Mouse (Mus musculus) embryonic stem cell, embryonic (primary cell): ENCODE results near the gene Fsip1.
"Not testable (repeated sequence)": the region's sequence is repeated elsewhere in the genome, so short reads cannot be mapped to it uniquely, and the experiment has no call there.

ENCODE experiments used
- CTCF ChIA-PET, 4 experiments: fragments of 300-600 bp in 2 of 4; fragments of 350-600 bp in 2 of 4; sonication (Branson Sonifier 250); formaldehyde crosslinking; loops; one replicate each; lab custom pipeline; 2022; ENCODE audit warnings: inconsistent platforms in 2 of 4; lab: Charles Lee
- POLR2A ChIA-PET, 4 experiments: fragments of 300-600 bp in 2 of 4; fragments of 350-600 bp in 2 of 4; sonication (Branson Sonifier 250); formaldehyde crosslinking; loops; one replicate each; lab custom pipeline; 2022; ENCODE audit warnings: antibody characterized with exemption in 4 of 4, inconsistent platforms in 1 of 4; lab: Charles Lee

The Fsip1 gene

GRCm38 (mm10) chr2:118159126-118159525, 97.6 kb downstream of the Fsip1 start:
- ChIA-PET CTCF (no interaction called here), POLR2A (no interaction called here)

GRCm38 (mm10) chr2:118158095-118158494, 98.7 kb downstream of the Fsip1 start:
- CTCF ChIA-PET = no interaction called here

DNA sequence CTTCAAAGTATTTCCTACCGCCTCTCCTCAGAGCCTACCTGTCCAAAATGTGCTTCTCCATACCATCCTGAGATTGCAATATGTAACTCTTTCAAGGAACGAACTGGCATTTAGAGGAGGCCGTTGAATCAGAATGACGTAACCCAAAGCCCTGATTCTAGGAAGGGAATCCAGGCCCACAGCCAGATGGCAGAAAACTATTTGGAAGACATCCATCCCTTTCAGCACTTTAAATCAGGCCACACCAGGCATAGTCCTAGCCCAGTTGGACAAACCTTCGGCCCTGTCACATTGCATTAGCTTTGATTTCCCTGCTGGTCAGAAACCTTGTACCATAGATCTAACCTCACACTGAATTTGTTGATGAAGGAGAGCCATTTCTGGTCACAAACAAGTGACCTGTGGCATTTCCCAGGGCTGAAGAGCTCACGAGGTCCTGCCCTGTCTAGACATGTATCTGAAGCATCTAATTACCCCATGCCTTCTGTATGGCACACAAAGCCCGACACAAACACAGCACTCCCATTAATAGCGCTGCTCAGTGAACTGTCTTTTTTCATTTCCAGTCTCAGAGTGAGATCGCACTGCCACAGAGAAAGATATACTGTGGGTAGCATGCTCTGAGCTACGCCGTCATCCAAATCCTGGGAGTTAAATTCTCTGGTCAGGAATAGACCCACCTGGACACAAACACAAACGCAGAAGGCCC, 106.8 kb downstream of the Fsip1 start:
- POLR2A ChIA-PET = no interaction called here

More at GRCm38 (mm10) chr2:118158095-118158494, 98.7 kb downstream of the Fsip1 start:
- POLR2A ChIA-PET = no interaction called here

DNA sequence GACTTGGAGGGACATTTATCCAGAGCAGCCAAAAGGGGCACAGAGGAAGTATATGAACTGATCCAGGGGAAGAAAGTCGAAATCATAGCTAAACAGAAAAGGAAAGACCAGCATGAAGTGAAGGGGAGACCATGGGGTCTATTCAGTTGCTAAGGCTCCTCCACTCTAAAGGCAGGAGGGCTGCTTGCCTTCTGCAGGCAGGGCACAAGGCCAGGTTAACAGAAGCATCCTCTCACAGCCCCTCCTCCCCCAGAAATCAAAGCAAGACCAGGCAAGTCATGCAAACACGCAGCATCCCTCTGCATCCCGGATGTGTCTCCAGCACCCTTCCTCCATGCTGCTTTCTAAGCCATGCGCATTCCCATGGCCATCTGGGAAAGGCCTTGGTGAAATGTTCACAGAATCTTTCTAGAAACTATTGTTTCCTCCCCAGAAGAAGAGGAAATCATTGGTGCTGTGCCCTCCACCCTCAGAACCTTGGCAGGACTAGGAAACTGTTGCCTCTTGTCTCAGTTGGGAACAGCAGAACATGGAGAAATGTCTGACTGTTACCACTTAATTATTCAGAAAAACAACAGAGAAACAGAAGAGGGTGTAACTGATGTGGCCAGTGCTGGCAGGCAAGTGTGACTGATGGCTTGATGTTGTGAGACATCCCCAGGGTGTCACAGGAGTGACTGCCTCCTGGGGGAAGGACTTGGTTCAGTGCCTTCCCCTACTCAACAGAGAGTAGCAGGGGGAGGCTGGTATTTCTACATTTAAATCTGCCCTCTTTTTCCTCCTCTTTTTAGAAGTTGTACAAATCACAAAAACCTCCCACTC, 108.2 kb downstream of the Fsip1 start:
- POLR2A ChIA-PET = no interaction called here

More for the DNA sequence above, 106.8 kb downstream of the Fsip1 start:
- CTCF ChIA-PET = interaction anchor here in 1 of 4 experiments (2.0 kb wide), 1 partner anchor 50 kb away, joined by 4 read pairs; no protein-coding TSS in a partner anchor

GRCm38 (mm10) chr2:118147749-118148148, 109.0 kb downstream of the Fsip1 start:
- CTCF ChIA-PET = not testable (repeated sequence)
- POLR2A ChIA-PET = interaction anchor here in 1 of 4 experiments (0.6 kb wide), 1 partner anchor 13 kb away, joined by 3 read pairs; no protein-coding TSS in a partner anchor

More for the DNA sequence above, 108.2 kb downstream of the Fsip1 start:
- CTCF ChIA-PET = no interaction called here

- CTCF ChIA-PET = no interaction called here
- POLR2A ChIA-PET = no interaction called here
These were observed 115.1 kb downstream of the Fsip1 start for GRCm38 (mm10) chr2:118141651-118142050.

- ChIA-PET CTCF (no interaction called here), POLR2A (interaction anchor here in 1 of 4 experiments (1.0 kb wide), 1 partner anchor 460 kb away, joined by 3 read pairs; no protein-coding TSS in a partner anchor)
These were observed 117.5 kb downstream of the Fsip1 start for GRCm38 (mm10) chr2:118139261-118139660.

DNA sequence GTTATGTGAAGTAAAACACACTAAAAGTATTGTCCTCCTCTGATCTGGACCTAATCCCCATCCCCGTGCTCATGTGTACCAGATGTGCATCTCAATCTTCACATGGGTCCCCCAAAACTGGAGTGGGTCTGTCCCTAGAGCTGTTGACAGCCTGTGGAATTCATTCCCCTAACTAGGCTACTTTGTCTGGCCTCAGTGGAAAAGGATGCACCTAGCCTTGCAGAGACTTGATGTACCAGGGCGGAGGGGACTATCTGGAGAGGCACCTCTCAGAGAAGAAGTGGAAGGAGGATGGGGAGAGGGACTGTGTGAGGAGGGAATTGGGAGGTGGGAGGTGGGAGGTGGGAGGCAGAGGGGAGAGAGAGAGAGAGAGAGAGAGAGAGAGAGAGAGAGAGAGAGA, 119.0 kb downstream of the Fsip1 start:
- CTCF ChIA-PET = no interaction called here
- POLR2A ChIA-PET = no interaction called here

DNA sequence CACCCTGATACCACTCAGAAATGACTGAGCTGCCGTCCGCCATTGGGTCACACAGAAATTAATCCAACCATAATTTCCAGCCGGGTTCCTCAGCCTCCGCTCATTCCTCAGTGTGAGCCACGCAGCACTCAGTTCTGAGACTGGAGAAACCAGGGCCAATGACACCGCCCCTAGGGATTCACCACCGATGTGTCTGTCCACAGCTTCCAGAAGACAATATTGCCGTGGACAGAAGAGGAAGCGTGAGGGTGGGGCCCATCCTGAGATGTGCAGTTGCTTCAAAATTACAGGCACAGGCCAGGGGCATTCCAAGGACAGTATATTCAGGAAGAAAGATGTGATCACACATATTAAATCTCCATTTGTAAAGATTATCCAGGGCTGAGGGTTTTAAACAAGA, 119.7 kb downstream of the Fsip1 start:
- POLR2A ChIA-PET = interaction anchor here in 1 of 4 experiments (0.7 kb wide), 1 partner anchor 15 kb away, joined by 3 read pairs; no protein-coding TSS in a partner anchor
- CTCF ChIA-PET = no interaction called here

DNA sequence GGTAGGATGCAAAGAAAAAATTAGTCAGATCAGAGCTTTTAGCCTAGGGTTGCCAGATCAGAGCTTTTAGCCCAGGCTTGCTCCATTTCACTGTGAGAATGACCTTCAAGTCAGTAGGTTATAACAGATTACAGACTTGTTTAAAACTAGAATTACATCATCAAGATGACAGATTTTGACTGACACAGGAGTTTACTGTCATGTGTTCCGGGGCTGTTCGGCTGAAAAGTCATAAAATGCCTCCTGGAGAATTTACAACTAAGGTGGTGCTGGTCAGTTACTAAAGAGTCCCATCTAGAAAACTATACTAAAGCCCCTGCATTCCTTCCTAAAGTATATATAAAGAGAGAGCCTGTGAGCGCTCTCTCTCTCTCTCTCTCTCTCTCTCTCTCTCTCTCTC, 128.5 kb downstream of the Fsip1 start:
- ChIA-PET CTCF (no interaction called here), POLR2A (interaction anchor here in 1 of 4 experiments (0.6 kb wide), 1 partner anchor 52 kb away, joined by 5 read pairs; no protein-coding TSS in a partner anchor)

DNA sequence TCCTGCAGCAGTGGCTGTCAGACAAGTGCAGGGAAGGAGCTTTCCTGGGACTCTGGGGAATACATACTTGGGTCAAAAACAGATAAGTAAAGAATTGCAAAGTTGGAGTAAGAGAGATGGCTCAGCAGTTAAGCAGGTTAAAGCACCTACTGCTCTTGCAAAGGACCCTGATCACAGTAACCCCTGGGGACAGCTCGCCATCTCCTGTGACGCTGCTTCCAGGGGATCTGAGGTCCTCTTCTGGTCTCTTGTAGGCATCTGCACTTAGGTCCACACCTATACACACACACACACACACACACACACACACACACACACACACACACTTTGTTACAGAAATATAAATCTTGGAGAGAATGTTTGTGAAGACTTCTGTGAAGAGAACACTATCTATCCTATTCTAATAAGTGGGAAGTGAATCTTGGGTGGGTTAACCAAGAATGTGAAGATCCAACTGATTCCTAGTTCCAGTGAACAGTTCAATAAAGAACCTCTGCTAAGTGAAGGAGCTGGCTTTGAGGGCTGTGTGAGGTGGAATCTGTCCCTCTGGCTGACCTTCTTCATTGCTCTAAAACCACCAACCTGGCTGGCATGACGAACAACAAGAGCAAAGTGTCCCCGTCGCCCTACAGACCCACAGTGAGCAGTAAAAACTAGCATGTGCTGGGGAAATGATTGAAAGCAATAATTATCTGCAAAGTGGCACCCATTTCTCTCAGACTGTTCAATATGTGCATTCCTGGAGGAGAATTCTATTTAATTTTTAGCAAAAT, 129.1 kb downstream of the Fsip1 start:
- CTCF ChIA-PET = no interaction called here
- POLR2A ChIA-PET = interaction anchor here in 1 of 4 experiments (0.6 kb wide), 1 partner anchor 1738 kb away, joined by 3 read pairs; no protein-coding TSS in a partner anchor

DNA sequence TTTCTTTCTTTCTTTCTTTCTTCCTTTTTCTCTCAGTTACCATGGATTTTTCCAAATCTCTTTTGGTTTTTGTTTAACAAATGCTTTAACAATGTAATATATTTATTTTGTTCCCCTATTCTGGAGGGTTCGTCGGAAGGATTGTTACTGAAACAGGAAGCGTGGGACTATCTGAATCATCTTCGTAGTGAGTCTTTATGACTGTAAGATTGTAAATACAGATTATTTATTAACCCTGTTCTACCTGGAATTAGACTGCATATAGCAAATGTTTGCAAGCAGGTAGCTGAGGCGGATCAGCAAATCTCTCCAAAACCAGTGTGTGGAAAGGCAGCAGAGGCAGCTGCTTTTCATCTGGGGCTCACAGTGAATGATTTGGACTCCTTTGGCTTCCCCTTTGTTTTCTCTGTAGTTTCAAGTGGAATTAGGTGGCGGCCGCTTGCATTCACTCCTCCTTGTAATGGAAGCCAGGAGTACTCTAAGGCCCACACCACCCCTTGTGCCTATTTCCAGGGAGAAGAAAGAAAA, 130.8 kb downstream of the Fsip1 start:
- ChIA-PET POLR2A (no interaction called here), CTCF (interaction anchor here in 1 of 4 experiments (0.6 kb wide), 1 partner anchor 835 kb away, joined by 7 read pairs; no protein-coding TSS in a partner anchor)

DNA sequence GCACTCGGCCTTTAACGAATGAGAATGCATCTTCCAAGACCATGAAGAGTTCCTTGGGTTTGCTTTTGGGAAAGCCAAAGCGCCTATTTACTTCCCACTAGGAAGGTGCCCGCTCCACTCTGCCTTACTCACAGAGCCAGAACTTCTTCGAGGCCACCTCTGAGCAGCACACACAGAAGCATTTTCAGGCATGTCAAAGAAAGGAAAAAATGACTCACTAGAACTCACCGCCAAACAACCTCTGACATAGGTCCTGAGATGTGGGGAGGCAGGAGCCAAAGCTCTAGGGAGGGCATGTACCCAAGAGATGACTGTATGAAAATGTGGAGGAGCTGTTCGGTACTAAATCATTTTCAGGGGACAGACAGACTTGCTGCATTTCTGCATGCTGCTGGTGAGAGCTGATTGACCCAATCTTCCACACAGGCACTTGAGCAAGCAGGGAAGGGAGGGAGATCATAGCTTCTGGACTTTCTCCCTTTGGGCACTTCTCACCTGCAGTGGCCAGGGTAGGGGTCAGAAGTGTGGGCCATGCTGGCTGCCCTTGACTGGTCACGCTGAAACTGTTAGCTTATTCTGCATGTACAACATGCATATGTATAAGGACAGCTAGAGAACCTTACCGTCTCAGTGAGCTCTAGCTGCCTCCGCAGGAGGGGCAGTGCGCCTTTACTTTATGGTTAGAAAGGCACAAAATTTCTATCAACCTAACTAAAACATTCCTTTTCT, 131.4 kb downstream of the Fsip1 start:
- CTCF ChIA-PET = interaction anchor here in 1 of 4 experiments (0.6 kb wide), 1 partner anchor 835 kb away, joined by 7 read pairs; no protein-coding TSS in a partner anchor
- POLR2A ChIA-PET = interaction anchor here in 1 of 4 experiments (0.6 kb wide), 1 partner anchor 531 kb away, joined by 3 read pairs; no protein-coding TSS in a partner anchor

GRCm38 (mm10) chr2:118124437-118124836, 132.3 kb downstream of the Fsip1 start:
- ChIA-PET POLR2A (no interaction called here), CTCF (no interaction called here)

DNA sequence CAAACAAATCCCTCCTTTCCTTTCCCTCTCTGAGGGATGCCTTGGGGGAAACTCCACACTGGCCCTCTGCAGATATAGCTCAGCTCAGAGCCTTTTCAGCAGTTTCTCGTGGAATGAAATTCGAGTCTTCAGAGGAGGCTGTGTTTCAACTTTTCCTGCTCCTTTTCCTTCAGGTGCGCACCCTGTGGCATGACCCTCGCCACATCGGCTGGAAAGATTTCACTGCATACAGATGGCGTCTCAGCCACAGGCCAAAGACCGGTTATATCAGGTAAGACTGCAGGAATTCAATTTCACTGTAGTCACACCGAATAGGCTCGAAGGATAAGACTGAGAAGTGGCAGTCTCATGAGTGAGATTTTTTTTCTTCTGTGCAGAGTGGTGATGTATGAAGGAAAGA, 133.0 kb downstream of the Fsip1 start:
- ChIA-PET CTCF (no interaction called here), POLR2A (no interaction called here)

DNA sequence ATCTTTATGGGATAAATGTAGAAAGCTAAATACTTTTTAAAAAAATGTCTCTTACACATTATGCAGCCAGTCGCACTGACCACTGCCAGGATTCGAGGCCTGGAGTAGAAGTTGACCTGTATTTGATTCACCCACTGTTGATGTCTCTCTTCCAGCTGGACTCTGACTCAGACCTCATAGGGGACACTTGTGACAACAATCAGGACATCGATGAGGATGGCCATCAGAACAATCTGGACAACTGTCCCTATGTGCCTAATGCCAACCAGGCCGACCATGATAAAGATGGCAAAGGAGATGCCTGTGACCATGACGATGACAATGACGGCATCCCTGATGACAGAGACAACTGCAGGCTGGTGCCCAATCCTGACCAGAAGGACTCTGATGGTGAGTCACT, 134.5 kb downstream of the Fsip1 start:
- ChIA-PET POLR2A (interaction anchor here in 1 of 4 experiments (0.6 kb wide), 1 partner anchor 15 kb away, joined by 3 read pairs; no protein-coding TSS in a partner anchor), CTCF (no interaction called here)

DNA sequence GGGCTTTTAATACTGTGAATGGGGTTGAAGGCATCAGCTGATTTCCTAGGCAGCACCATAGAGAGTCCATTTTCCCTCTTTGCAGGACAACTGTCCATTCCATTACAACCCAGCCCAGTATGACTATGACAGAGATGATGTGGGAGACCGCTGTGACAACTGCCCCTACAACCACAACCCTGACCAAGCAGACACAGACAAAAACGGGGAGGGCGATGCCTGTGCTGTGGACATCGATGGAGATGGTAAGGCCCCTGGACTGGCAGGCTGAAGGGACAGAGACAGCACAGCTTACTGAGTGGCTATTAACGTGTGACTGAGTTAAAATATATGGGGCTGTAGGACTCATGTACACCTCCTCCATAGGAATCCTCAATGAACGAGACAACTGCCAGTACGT, 136.0 kb downstream of the Fsip1 start:
- ChIA-PET POLR2A (no interaction called here), CTCF (no interaction called here)

DNA sequence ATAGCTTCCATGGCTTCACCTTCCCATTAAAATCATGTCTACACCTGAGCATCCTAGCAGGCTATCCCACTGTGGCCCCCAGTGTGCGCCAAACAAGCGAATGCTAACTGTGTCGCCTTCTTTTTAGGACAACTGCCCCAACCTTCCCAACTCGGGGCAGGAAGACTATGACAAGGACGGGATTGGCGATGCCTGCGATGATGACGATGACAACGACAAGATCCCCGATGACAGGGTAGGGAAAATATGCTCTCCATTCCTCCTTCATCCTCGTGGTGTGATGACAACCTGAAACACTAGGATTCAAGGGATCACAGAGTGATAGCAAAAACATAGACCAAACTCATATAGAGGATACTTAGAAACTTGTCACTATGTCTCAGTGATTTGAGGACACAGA, 136.7 kb downstream of the Fsip1 start:
- POLR2A ChIA-PET = no interaction called here
- CTCF ChIA-PET = no interaction called here
